Mouse (Mus musculus) adrenal gland (tissue): ENCODE results near the gene Ccdc82.

ENCODE experiments used
- intact Hi-C: fragments of 180-260 bp; cut with DNase I; formaldehyde crosslinking; loops from one replicate; pipeline ENCODE4 v1.15.1; 2025
- long read RNA-seq, 2 experiments: library from polyadenylated mRNA; unstranded; transcript quantifications; one replicate each; pipeline ENCODE4 v2.0.0; 2020; ENCODE audit warnings: borderline replicate concordance in 1 of 2; ENCODE audit not compliant: insufficient replicate concordance in 1 of 2

The Ccdc82 gene
- long read RNA-seq, experiment 1, partial matches to known transcripts: 0 of 5 reads
- long read RNA-seq, experiment 1, other reads (novel, unspliced or antisense): 2 of 5 reads
- long read RNA-seq, experiment 2, partial matches to known transcripts: 4 of 9 reads
- long read RNA-seq, experiment 2, other reads (novel, unspliced or antisense): 2 of 9 reads

- intact Hi-C loops: no loop called here
Measured at GRCm38 (mm10) chr9:13246815-13247638, at the start of gene Ccdc82. Ccdc82 (plus strand) TSS chr9:13246955.

GRCm38 (mm10) chr9:13200079-13200478 lies 46.7 kb upstream of the Ccdc82 start:
- intact Hi-C loops: no loop called here

GRCm38 (mm10) chr9:13203109-13203508 lies 43.6 kb upstream of the Ccdc82 start:
- intact Hi-C loops: no loop called here

- intact Hi-C loops: no loop called here
Measured at GRCm38 (mm10) chr9:13203681-13204080, 43.1 kb upstream of the Ccdc82 start.

- intact Hi-C loops: no loop called here
Measured at GRCm38 (mm10) chr9:13206369-13206768, 40.4 kb upstream of the Ccdc82 start.

- intact Hi-C loops: no loop called here
Measured at GRCm38 (mm10) chr9:13225872-13226271, 20.9 kb upstream of the Ccdc82 start.

GRCm38 (mm10) chr9:13230553-13230952 lies 16.2 kb upstream of the Ccdc82 start:
- intact Hi-C loops: loop anchor here (10.0 kb wide), 1 partner anchor 594 kb away; the partner anchor contains the start of genes Cep57 and Fam76b

- intact Hi-C loops: loop anchor here (1.0 to 10.0 kb wide), 3 partner anchors 421 to 593 kb away; partner anchors contain the start of genes Cep57 and Fam76b
Measured at GRCm38 (mm10) chr9:13231545-13232216, 15.1 kb upstream of the Ccdc82 start.

- intact Hi-C loops: no loop called here
Measured at GRCm38 (mm10) chr9:13242321-13242720, 4.4 kb upstream of the Ccdc82 start.

GRCm38 (mm10) chr9:13245481-13245880 lies 1.3 kb upstream of the Ccdc82 start, which contains the start of gene Jrkl:
Jrkl (minus strand) TSS chr9:13245829.
- intact Hi-C loops: no loop called here

GRCm38 (mm10) chr9:13248104-13248503 lies 1.3 kb downstream of the Ccdc82 start:
- intact Hi-C loops: no loop called here

GRCm38 (mm10) chr9:13251251-13251650 lies 4.5 kb downstream of the Ccdc82 start:
- intact Hi-C loops: no loop called here

- intact Hi-C loops: no loop called here
Measured at GRCm38 (mm10) chr9:13256726-13257125, 10.0 kb downstream of the Ccdc82 start.

GRCm38 (mm10) chr9:13258173-13258572 lies 11.4 kb downstream of the Ccdc82 start:
- intact Hi-C loops: no loop called here

GRCm38 (mm10) chr9:13260980-13261379 lies 14.2 kb downstream of the Ccdc82 start:
- intact Hi-C loops: no loop called here

- intact Hi-C loops: no loop called here
Measured at GRCm38 (mm10) chr9:13273219-13273618, 26.5 kb downstream of the Ccdc82 start.

GRCm38 (mm10) chr9:13287482-13287881 lies 40.7 kb downstream of the Ccdc82 start:
- intact Hi-C loops: no loop called here

GRCm38 (mm10) chr9:13296274-13297121 lies 49.7 kb downstream of the Ccdc82 start:
- intact Hi-C loops: loop anchor here (2.0 to 5.0 kb wide), 2 partner anchors 356 to 421 kb away; no protein-coding TSS in a partner anchor

- intact Hi-C loops: loop anchor here (2.0 to 5.0 kb wide), 2 partner anchors 356 to 420 kb away; no protein-coding TSS in a partner anchor
Measured at GRCm38 (mm10) chr9:13297122-13297667, 50.4 kb downstream of the Ccdc82 start.
